Mouse (Mus musculus) G1E (cell line): Measurements from ENCODE around the gene Pex12.

ENCODE experiments used
- CTCF ChIP-seq: IDR thresholded peaks from 2 replicates; pipeline ENCODE4 v1.5.1; 2012; ENCODE audit warnings: low read depth, low read length, inconsistent platforms, mixed read lengths
- GATA1 ChIP-seq: IDR thresholded peaks from 2 replicates; pipeline ENCODE4 v1.6.1; 2012; ENCODE audit warnings: borderline replicate concordance, low read length, inconsistent platforms, mixed read lengths
- GATA2 ChIP-seq: IDR thresholded peaks from 2 replicates; pipeline ENCODE4 v1.6.1; 2012; ENCODE audit warnings: low read depth, low read length, inconsistent platforms, borderline replicate concordance
- POLR2AphosphoS5 ChIP-seq: IDR thresholded peaks from 2 replicates; pipeline ENCODE4 v1.6.1; 2012; ENCODE audit warnings: low read depth, low read length, inconsistent platforms; ENCODE audit not compliant: insufficient replicate concordance
- TAL1 ChIP-seq: conservative IDR thresholded peaks from 2 replicates; pipeline ENCODE4 v1.6.1; 2012; ENCODE audit warnings: low read depth, low read length, inconsistent platforms, mixed read lengths

- TF ChIP-seq CTCF (no peak), POLR2AphosphoS5 (no peak), GATA2 (no peak), TAL1 (no peak), GATA1 (no peak)
Measured at GRCm38 (mm10) chr11:83292251-83292587, 10.2 kb downstream of the Pex12 start.
